ENCODE assay signal across 8 mouse cellular contexts in the genomic region with DNA sequence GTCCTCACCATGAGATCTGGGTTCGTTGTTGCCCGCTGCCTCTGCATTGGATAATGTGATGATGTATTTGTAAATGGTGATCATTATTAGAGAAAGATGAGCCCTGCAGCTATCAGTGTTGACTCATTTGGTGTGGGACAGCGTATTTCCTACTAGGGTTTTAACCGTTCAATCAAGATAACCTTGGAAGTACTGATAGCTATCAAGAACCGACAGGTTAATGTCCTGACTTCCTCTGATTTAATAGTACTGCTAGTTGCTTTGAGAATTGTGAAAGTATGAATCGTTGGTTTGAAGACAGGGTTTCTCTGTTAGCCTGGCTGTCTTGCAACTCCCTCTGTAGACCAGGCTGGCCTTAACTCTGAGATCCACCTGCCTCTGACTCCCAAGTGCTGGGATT. TPM values are rescaled to one million over a fixed set of nuclear protein-coding genes. Genes with fewer than 3 reads are reported as not detected.
A peak's percentile ranks its signal among the peaks of the same experiment; 100 is the strongest.
DNase-seq lines count a peak whose midpoint lies in the region; ATAC-seq and TF ChIP-seq lines count a peak whose summit lies in the region.

No protein-coding gene starts in this region.

- peak overlapping the region; percentile 69 for H3K4me2 ChIP-seq in kidney, postnatal 0 days (ENCODE audit: low read length)
- H3K4me2 ChIP-seq in intestine, embryonic 16.5 days (ENCODE audit: low read depth, low read length): peak overlapping the region; percentile 62
- peak overlapping the region; percentile 84 for H3K4me2 ChIP-seq in neural tube, embryonic 12.5 days (replicated peaks)

- H3K9me3 ChIP-seq in kidney, postnatal 0 days (replicated peaks; ENCODE audit: low read length): no peaks in the 10 kb centered on the region
- H3K9me3 ChIP-seq in intestine, embryonic 16.5 days (ENCODE audit: control insufficient read depth, low read length): no peaks in the 10 kb centered on the region
- H3K9me3 ChIP-seq in neural tube, embryonic 12.5 days: no peaks in the 10 kb centered on the region

- peak; percentile 18 for DNase-seq in kidney, postnatal 0 days (ENCODE audit: low spot score)
- DNase-seq in kidney, postnatal 10 days: no peak
- no peak for DNase-seq in urinary bladder, adult 2 months (ENCODE audit: low spot score)
- DNase-seq in layer of hippocampus, postnatal 10 days (ENCODE audit: low spot score in 2 of 2): no peak
- DNase-seq in layer of hippocampus, postnatal 36 days: no peak

- H3K4me1 ChIP-seq in kidney, postnatal 0 days (replicated peaks; ENCODE audit: insufficient read depth, low read length): peaks cover 14% of the 10 kb centered on the region
- peaks cover 9% of the 10 kb centered on the region for H3K4me1 ChIP-seq in cortical plate, adult 2 months (ENCODE audit: control insufficient read depth, insufficient read depth, low read length)
- H3K4me1 ChIP-seq in intestine, embryonic 16.5 days (ENCODE audit: control insufficient read depth, insufficient read depth, low read length): peaks cover 23% of the 10 kb centered on the region
- H3K4me1 ChIP-seq in neural tube, embryonic 12.5 days: peaks cover 24% of the 10 kb centered on the region

- no peak for TF ChIP-seq CTCF in kidney, postnatal 0 days (IDR thresholded peaks at IDR 0.05; ENCODE audit: low read depth)
- TF ChIP-seq CTCF in cortical plate, adult 2 months (IDR thresholded peaks at IDR 0.05; ENCODE audit: extremely low read depth, insufficient read depth, low read length): no peak

- WGBS in kidney, postnatal 0 days: under 1% methylated on average over 6 of the region's 6 CpGs
- WGBS in intestine, embryonic 16.5 days: 2% methylated on average over 6 of the region's 6 CpGs
- WGBS in neural tube, embryonic 12.5 days: 3% methylated on average over 6 of the region's 6 CpGs

- peak overlapping the region; percentile 69 for H3K4me3 ChIP-seq in kidney, postnatal 0 days (replicated peaks; ENCODE audit: low read depth, low read length)
- H3K4me3 ChIP-seq in cortical plate, adult 2 months (ENCODE audit: insufficient read depth, low read length): peak overlapping the region; percentile 78
- H3K4me3 ChIP-seq in intestine, embryonic 16.5 days (ENCODE audit: low read length): peak overlapping the region; percentile 73
- peak overlapping the region; percentile 63 for H3K4me3 ChIP-seq in neural tube, embryonic 12.5 days

- TF ChIP-seq POLR2A in cortical plate, adult 2 months (IDR thresholded peaks at IDR 0.05; ENCODE audit: extremely low read depth, insufficient read depth, low read length): no peak

- no peaks in the 10 kb centered on the region for H3K27me3 ChIP-seq in kidney, postnatal 0 days (ENCODE audit: insufficient read depth, low read length)
- H3K27me3 ChIP-seq in intestine, embryonic 16.5 days (replicated peaks; ENCODE audit: control insufficient read depth, insufficient read depth, low read length): no peaks in the 10 kb centered on the region
- H3K27me3 ChIP-seq in neural tube, embryonic 12.5 days (replicated peaks): no peaks in the 10 kb centered on the region

- peak overlapping the region; percentile 87 for H3K27ac ChIP-seq in kidney, postnatal 0 days
- H3K27ac ChIP-seq in cortical plate, adult 2 months (ENCODE audit: insufficient read depth, low read length): peak overlapping the region; percentile 40; the same call in 1 of the 2 replicates
- H3K27ac ChIP-seq in intestine, embryonic 16.5 days (ENCODE audit: low read length): peak overlapping the region; percentile 92
- peak overlapping the region; percentile 84 for H3K27ac ChIP-seq in neural tube, embryonic 12.5 days

- no peak for ATAC-seq in kidney, postnatal 0 days (replicated peaks; ENCODE audit: low FRiP score, low read depth)
- no peak for ATAC-seq in intestine, embryonic 16.5 days
- ATAC-seq in neural tube, embryonic 12.5 days (ENCODE audit: low FRiP score, low read depth): no peak

- H3K36me3 ChIP-seq in kidney, postnatal 0 days (ENCODE audit: insufficient read depth, low read length): peaks cover 13% of the 10 kb centered on the region; the same call in 1 of the 2 replicates
- no peaks in the 10 kb centered on the region for H3K36me3 ChIP-seq in intestine, embryonic 16.5 days (ENCODE audit: control insufficient read depth, insufficient read depth, low read length)
- peaks cover 29% of the 10 kb centered on the region for H3K36me3 ChIP-seq in neural tube, embryonic 12.5 days

- peak overlapping the region; percentile 74 for H3K9ac ChIP-seq in kidney, postnatal 0 days (ENCODE audit: low read depth, low read length)
- peak overlapping the region; percentile 84 for H3K9ac ChIP-seq in intestine, embryonic 16.5 days (ENCODE audit: low read depth, low read length)
- peak overlapping the region; percentile 84 for H3K9ac ChIP-seq in neural tube, embryonic 12.5 days

RNA-seq across cellular contexts. Expression of gene Timm8b, which starts 0.6 kb away (rescaled TPM):
- 406 and 483 TPM in 2 replicates for polyA plus RNA-seq in kidney, postnatal 0 days (2015; fragmentation: Nextera tagmentation; extraction: Ambion mirVana)
- 465 and 504 TPM in 2 replicates for polyA plus RNA-seq in cortical plate, adult 2 months (2012; rRNA removed)
- polyA plus RNA-seq in intestine, embryonic 16.5 days (2015; fragmentation: Nextera tagmentation; extraction: Ambion mirVana): 296 and 314 TPM in 2 replicates
- polyA plus RNA-seq in neural tube, embryonic 12.5 days (2016; fragmentation: Nextera tagmentation; extraction: Ambion mirVana): 323 and 352 TPM in 2 replicates
- polyA plus RNA-seq in urinary bladder, adult 2 months (2012; rRNA removed): 181 and 191 TPM in 2 replicates
- 100 to 1,000 TPM; 217 to 234 TPM for total RNA-seq in layer of hippocampus, postnatal 10 days (2021)
- total RNA-seq in layer of hippocampus, postnatal 36 days (2021): 100 to 1,000 TPM; 238 to 241 TPM

RNA-seq across cellular contexts. Expression of gene Sdhd, which starts 0.7 kb away (rescaled TPM):
- polyA plus RNA-seq in kidney, postnatal 0 days (2015; fragmentation: Nextera tagmentation; extraction: Ambion mirVana): 599 and 602 TPM in 2 replicates
- 139 and 145 TPM in 2 replicates for polyA plus RNA-seq in cortical plate, adult 2 months (2012; rRNA removed)
- polyA plus RNA-seq in intestine, embryonic 16.5 days (2015; fragmentation: Nextera tagmentation; extraction: Ambion mirVana): 686 and 728 TPM in 2 replicates
- 213 and 215 TPM in 2 replicates for polyA plus RNA-seq in neural tube, embryonic 12.5 days (2016; fragmentation: Nextera tagmentation; extraction: Ambion mirVana)
- 154 and 189 TPM in 2 replicates for polyA plus RNA-seq in urinary bladder, adult 2 months (2012; rRNA removed)
- 100 to 1,000 TPM; 140 to 155 TPM for total RNA-seq in layer of hippocampus, postnatal 10 days (2021)
- 100 to 1,000 TPM; 114 to 116 TPM for total RNA-seq in layer of hippocampus, postnatal 36 days (2021)

RNA-seq across cellular contexts. Expression of gene Pih1d2, which starts 12.8 kb away (rescaled TPM):
- 5.7 and 7.1 TPM in 2 replicates for polyA plus RNA-seq in kidney, postnatal 0 days (2015; fragmentation: Nextera tagmentation; extraction: Ambion mirVana)
- polyA plus RNA-seq in cortical plate, adult 2 months (2012; rRNA removed): 4.4 and 4.9 TPM in 2 replicates
- polyA plus RNA-seq in intestine, embryonic 16.5 days (2015; fragmentation: Nextera tagmentation; extraction: Ambion mirVana): 2.2 and 2.4 TPM in 2 replicates
- 5.8 and 8.5 TPM in 2 replicates for polyA plus RNA-seq in neural tube, embryonic 12.5 days (2016; fragmentation: Nextera tagmentation; extraction: Ambion mirVana)
- 2.1 and 2.5 TPM in 2 replicates for polyA plus RNA-seq in urinary bladder, adult 2 months (2012; rRNA removed)
- 1 to 10 TPM; 1.9 to 3.1 TPM for total RNA-seq in layer of hippocampus, postnatal 10 days (2021)
- total RNA-seq in layer of hippocampus, postnatal 36 days (2021): 1 to 10 TPM; 2.2 to 3.0 TPM

RNA-seq across cellular contexts. Expression of gene Nkapd1, which starts 12.9 kb away (rescaled TPM):
- polyA plus RNA-seq in kidney, postnatal 0 days (2015; fragmentation: Nextera tagmentation; extraction: Ambion mirVana): 25.7 and 26.0 TPM in 2 replicates
- 14.1 and 14.7 TPM in 2 replicates for polyA plus RNA-seq in cortical plate, adult 2 months (2012; rRNA removed)
- 13.8 and 17.1 TPM in 2 replicates for polyA plus RNA-seq in intestine, embryonic 16.5 days (2015; fragmentation: Nextera tagmentation; extraction: Ambion mirVana)
- 30.2 and 30.4 TPM in 2 replicates for polyA plus RNA-seq in neural tube, embryonic 12.5 days (2016; fragmentation: Nextera tagmentation; extraction: Ambion mirVana)
- 13.2 and 13.9 TPM in 2 replicates for polyA plus RNA-seq in urinary bladder, adult 2 months (2012; rRNA removed)
- 10 to 100 TPM; 24.4 to 26.4 TPM for total RNA-seq in layer of hippocampus, postnatal 10 days (2021)
- total RNA-seq in layer of hippocampus, postnatal 36 days (2021): 10 to 100 TPM; 18.3 to 22.7 TPM

RNA-seq across cellular contexts. Expression of gene Tex12, which starts 43.2 kb away (rescaled TPM):
- not detected in 2 replicates for polyA plus RNA-seq in kidney, postnatal 0 days (2015; fragmentation: Nextera tagmentation; extraction: Ambion mirVana)
- not detected in 2 replicates for polyA plus RNA-seq in cortical plate, adult 2 months (2012; rRNA removed)
- polyA plus RNA-seq in intestine, embryonic 16.5 days (2015; fragmentation: Nextera tagmentation; extraction: Ambion mirVana): 0.23 TPM in 1 of 2 replicates, not detected in the other
- 0.19 and 0.20 TPM in 2 replicates for polyA plus RNA-seq in neural tube, embryonic 12.5 days (2016; fragmentation: Nextera tagmentation; extraction: Ambion mirVana)
- not detected in 2 replicates for polyA plus RNA-seq in urinary bladder, adult 2 months (2012; rRNA removed)
- not detected for total RNA-seq in layer of hippocampus, postnatal 10 days (2021)
- total RNA-seq in layer of hippocampus, postnatal 36 days (2021): not detected

Comparison
In these comparisons a context has a peak if more than half of its experiments do, and no peak if none do; other contexts are left out.
1. H3K27ac ChIP-seq: peak in every context shown above with its lines; median percentile 92 in intestine, embryonic 16.5 days; 87 in kidney, postnatal 0 days; 84 in neural tube, embryonic 12.5 days; 40 in cortical plate, adult 2 months.